Mouse (Mus musculus): Measurements from ENCODE around the gene Ccdc194.
"Not testable (repeated sequence)": the region's sequence is repeated elsewhere in the genome, so short reads cannot be mapped to it uniquely, and the experiment has no call there.

DNA sequence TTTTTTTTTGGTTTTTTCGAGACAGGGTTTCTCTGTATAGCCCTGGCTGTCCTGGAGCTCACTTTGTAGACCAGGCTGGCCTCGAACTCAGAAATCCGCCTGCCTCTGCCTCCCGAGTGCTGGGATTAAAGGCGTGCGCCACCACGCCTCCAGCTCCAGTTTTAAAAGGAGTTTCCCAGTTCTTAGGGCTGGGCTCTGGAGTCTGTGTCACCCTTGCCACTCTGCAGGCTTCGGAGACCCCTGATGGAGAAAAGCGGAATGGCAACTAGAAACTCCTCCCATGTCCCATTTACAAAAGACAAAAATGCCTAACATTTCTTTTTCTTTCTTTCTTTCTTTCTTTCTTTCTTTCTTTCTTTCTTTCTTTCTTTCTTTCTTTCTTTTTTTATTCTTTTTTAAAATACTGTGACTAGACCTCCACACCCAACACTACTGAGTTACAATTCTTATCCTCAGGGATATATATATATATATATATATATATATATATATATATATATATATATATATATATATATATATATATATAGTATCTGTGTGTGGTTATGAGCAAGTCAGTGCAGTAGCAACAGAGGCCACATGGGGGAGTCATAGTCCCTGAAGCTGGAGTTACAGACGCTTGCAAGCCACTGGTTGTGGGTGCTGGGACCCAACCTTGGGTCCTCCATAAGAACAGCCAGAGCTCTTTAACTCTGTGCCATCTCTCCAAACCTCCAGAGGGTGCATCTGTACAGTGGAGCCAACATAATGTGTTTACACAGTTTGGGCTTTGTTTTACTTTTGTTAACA, 6.3 kb downstream of the Ccdc194 start:
- TF ChIP-seq POLR2A (IDR thresholded peaks at IDR 0.05; ENCODE audit: insufficient read length, low read depth); E2F4 (IDR thresholded peaks at IDR 0.05; ENCODE audit: insufficient read depth); MAX (IDR thresholded peaks at IDR 0.05; ENCODE audit: low read depth); USF1 (IDR thresholded peaks at IDR 0.05; ENCODE audit: low read depth); MYOD1 (IDR thresholded peaks at IDR 0.05; ENCODE audit: control insufficient read depth in 1 of 3, insufficient read length in 2 of 3, low read depth in 2 of 3); MYOG (IDR thresholded peaks at IDR 0.05; ENCODE audit: control insufficient read depth in 1 of 3, insufficient read depth in 1 of 3, insufficient read length in 2 of 3, low read depth in 2 of 3); TCF3 (IDR thresholded peaks at IDR 0.05; ENCODE audit: insufficient read length, low read depth); CEBPB (IDR thresholded peaks at IDR 0.05; ENCODE audit: insufficient read depth, poor library complexity, severe bottlenecking); REST (IDR thresholded peaks at IDR 0.05; ENCODE audit: insufficient read depth, insufficient read length); POLR2AphosphoS2 (IDR thresholded peaks at IDR 0.05; ENCODE audit: insufficient read length, low read depth); TCF12 (IDR thresholded peaks at IDR 0.05; ENCODE audit: insufficient read depth, poor library complexity, severe bottlenecking): not testable (repeated sequence)
